Mouse (Mus musculus): ENCODE measurements at regions not wholly inside any gene's neighbourhood (a gene's known extent, or its start where the extent isn't known, plus 50 kb on each side); places are given as distances from the start of the nearest gene placed in this dataset.

- peak; percentile 16 for DNase-seq (ENCODE audit: low read depth, low spot score)
Measured at GRCm38 (mm10) chr17:79414006-79414405, 59.1 kb upstream of the Cdc42ep3 start.

GRCm38 (mm10) chr17:79417953-79418352, 63.1 kb upstream of the Cdc42ep3 start:
- peak; percentile 4 for DNase-seq (ENCODE audit: low read depth, low spot score)

DNA sequence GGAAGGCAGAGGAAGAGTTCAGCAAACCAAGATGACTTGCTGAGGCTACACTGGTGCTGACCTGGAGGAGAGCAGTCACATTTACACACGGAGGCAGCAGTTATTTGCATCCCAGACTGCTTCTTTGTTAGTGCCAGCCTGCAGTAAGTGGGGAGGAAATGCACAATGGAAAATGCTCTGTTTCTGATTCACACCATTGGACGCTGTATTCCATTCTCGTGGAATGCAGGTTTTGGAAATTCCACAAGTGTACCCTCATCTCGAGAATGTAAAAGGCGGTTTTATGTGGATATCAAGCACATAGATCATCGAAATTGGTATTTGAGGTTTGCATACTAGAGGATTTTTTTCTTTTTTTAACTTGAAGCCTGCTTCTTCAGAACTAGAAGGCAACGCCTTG, 66.7 kb upstream of the Cdc42ep3 start:
- DNase-seq (ENCODE audit: low read depth, low spot score), result no peak

GRCm38 (mm10) chr17:79439182-79439581, 84.3 kb upstream of the Cdc42ep3 start:
- DNase-seq (ENCODE audit: low read depth, low spot score), result no peak

- DNase-seq (ENCODE audit: low read depth, low spot score), result no peak
Measured at GRCm38 (mm10) chr17:79442507-79443115, 87.7 kb upstream of the Cdc42ep3 start.

GRCm38 (mm10) chr17:79447170-79447569, 92.3 kb upstream of the Cdc42ep3 start:
- DNase-seq (ENCODE audit: low read depth, low spot score), result no peak

DNA sequence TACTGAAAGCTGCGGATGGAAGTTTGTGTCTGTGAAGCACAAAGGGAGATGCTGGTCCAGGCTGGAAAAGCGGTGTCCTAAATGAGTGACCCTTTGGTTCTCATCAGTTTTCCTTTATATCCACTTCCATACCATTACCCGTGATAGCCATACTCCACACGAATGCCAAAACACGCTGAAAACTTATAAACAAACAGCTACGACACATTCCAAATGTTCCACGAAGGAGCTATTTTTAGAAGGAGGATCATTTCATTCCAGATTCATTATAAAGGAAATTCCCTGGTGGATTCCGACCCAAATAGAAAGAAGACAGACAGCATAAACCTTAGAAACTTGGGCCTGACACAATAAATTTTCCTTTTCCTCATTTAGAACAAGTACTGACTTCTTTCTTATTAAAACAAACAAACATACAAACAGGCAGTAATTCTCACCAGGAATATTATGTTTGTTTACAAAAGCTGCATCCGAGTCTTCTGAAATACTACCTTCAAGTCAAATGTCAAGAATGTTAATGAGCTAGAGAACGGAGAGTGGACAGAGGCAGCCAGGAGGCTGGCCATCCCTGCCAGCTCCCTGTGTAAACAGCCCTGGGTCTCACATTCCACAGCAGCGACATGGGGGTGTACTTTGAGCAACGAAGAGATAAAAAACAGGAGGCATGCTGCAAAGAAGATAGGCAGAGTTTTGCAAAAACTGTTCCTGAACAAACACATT, 96.4 kb upstream of the Cdc42ep3 start:
- DNase-seq (ENCODE audit: low read depth, low spot score), result no peak

DNA sequence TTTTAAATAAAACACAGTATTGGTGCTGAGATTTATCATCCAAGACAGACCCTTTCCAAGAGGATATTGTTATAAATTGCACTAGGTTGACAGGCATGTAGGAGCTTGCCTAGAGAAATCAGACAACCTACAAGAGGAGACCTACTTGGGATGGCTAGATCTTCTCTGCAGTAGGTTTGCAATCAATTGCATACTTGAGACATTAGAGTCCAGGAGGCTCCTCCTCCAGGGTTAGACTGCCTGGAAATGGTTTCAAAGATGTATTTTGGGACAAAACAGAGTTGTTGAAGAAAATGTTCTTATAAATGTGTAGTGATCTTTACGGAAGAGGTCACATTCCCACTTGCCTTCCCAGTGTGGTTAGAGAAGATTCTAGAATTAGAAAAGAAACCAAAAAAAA, 98.9 kb upstream of the Cdc42ep3 start:
- no peak for DNase-seq (ENCODE audit: low read depth, low spot score)

GRCm38 (mm10) chr17:79454526-79454925, 99.6 kb upstream of the Cdc42ep3 start:
- no peak for DNase-seq (ENCODE audit: low read depth, low spot score)

GRCm38 (mm10) chr17:79455229-79455628, 100.3 kb upstream of the Cdc42ep3 start:
- no peak for DNase-seq (ENCODE audit: low read depth, low spot score)

DNA sequence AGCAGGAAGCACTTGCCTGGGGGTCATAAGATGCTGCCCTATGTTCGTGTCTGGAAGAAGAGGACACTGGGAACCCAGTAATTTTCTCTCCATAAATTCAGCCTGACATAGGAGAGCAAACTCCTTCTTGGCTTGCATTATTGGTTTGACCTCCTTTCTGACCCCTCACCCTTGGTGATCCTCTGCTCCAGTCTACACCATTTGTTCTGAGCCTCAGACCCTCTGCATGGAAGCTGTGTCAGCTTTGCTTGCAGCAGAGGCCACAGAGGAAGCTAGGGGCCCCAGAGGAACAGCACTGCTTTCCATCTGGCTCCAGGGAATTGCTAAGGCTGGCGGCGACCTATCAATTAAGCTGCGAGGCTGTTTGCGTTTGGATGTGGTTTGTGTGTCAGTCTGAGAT, 102.7 kb upstream of the Cdc42ep3 start:
- no peak for DNase-seq (ENCODE audit: low read depth, low spot score)

GRCm38 (mm10) chr17:79461681-79462091, 106.8 kb upstream of the Cdc42ep3 start:
- no peak for DNase-seq (ENCODE audit: low read depth, low spot score)

- DNase-seq (ENCODE audit: low read depth, low spot score), result no peak
Measured at GRCm38 (mm10) chr17:79463074-79463694, 108.3 kb upstream of the Cdc42ep3 start.

GRCm38 (mm10) chr17:79465666-79466065, 110.8 kb upstream of the Cdc42ep3 start:
- DNase-seq (ENCODE audit: low read depth, low spot score), result no peak

- DNase-seq (ENCODE audit: low read depth, low spot score), result no peak
Measured at GRCm38 (mm10) chr17:79471639-79472038, 116.7 kb upstream of the Cdc42ep3 start.

- DNase-seq (ENCODE audit: low read depth, low spot score), result no peak
Measured at GRCm38 (mm10) chr17:79472106-79472995, 117.5 kb upstream of the Cdc42ep3 start.

DNA sequence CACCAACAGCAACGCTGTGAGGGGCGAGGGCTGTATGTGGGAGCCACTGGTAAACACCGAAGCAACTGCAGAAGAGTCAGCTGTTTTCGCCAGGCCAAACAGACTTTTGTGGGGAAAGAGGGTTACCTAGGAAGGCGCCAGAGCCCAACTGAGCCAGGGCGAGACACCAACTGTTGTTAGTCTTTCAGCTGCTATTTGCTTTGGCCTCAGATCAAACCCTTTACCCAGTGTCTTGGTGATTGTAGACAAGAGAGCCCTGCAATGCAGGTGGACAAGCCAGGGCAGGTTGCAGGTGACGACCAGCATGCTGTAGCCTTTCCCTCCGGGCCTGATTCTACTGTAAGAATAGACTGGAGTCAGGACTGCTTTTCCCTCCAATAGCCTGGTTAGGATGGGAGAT, 121.8 kb upstream of the Cdc42ep3 start:
- no peak for DNase-seq (ENCODE audit: low read depth, low spot score)

DNA sequence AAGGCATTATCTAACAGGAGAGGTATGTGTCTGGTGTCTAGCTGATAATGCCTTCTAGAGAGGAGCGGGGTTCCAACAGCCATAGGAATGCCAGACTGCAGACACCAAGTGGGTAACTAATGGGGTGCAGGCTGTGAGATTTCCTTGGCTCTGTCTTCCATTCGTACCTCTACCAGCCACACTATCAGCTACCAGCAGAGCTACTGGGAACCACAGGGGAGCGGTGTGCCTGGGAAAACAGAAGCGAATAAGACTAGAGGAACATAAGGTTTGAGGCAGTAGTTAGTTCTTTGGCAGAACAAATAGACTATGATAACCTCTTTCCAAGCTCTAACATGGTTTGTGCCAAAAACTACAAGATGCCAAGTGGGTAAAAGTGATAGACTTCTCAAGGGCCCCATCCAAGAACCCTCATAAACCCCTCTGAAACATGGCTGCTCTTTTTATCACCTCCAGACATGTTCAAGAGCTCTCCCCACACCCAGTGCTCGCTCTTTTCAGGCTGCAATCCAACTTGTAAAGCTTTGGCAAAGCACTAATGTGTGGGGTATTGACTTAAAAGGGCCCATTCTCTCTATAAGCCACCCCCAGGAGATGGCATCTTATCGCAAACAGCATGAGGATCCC, 126.3 kb upstream of the Cdc42ep3 start:
- DNase-seq (ENCODE audit: low read depth, low spot score), result no peak

DNA sequence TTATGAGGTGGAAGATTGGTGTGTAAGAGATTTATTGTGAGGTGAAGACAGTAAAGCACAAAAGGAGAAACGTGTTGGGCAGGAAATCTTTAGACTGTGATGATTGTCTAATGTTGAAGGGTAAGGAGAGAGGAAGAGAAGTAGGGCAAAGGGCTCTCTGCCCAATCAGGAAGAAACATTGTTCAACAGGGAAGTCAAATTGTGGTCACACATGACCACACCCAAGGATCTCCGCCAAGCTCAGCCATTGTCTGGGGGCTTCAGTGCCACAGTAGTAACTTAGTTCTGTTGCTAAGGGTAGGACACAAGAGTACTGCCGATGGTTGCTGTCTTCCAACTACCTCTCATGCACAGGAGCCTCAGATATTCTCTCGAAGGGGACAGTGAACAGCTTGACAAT, 127.0 kb upstream of the Cdc42ep3 start:
- DNase-seq (ENCODE audit: low read depth, low spot score), result no peak

- DNase-seq (ENCODE audit: low read depth, low spot score), result no peak
Measured at GRCm38 (mm10) chr17:79485239-79485638, 126.4 kb upstream of the Rmdn2 start.

GRCm38 (mm10) chr17:79489306-79489705, 122.4 kb upstream of the Rmdn2 start:
- DNase-seq (ENCODE audit: low read depth, low spot score), result no peak

DNA sequence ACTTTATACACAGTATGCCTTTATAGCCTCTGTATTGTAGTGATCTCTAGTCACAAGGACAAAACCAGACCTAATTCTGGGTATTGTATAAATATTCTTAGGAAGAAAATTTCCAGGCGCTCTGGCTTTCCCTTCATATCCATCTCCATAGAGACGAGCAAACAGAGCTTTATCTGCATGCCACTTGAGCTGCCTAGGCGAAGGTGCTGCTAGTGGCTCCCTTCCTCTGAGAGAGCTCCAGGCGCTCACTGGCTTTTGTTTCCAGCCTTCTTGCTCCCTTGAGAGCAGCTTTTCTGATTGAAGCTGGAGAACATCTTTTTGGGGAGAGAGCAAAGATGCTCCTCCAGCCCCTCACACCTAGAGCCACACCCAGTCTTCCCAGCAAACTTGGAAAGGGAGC, 114.0 kb upstream of the Rmdn2 start:
- DNase-seq (ENCODE audit: low read depth, low spot score), result peak; percentile 62
